Mouse (Mus musculus) embryo, embryonic 11 days (tissue): ENCODE data around the gene Gm7030.
"Not testable (repeated sequence)": the region's sequence is repeated elsewhere in the genome, so short reads cannot be mapped to it uniquely, and the experiment has no call there.

Source experiments
- DNase-seq: peaks from one replicate; pipeline ENCODE4 v3.0.0-alpha.2; 2015

Gene Gm7030

DNA sequence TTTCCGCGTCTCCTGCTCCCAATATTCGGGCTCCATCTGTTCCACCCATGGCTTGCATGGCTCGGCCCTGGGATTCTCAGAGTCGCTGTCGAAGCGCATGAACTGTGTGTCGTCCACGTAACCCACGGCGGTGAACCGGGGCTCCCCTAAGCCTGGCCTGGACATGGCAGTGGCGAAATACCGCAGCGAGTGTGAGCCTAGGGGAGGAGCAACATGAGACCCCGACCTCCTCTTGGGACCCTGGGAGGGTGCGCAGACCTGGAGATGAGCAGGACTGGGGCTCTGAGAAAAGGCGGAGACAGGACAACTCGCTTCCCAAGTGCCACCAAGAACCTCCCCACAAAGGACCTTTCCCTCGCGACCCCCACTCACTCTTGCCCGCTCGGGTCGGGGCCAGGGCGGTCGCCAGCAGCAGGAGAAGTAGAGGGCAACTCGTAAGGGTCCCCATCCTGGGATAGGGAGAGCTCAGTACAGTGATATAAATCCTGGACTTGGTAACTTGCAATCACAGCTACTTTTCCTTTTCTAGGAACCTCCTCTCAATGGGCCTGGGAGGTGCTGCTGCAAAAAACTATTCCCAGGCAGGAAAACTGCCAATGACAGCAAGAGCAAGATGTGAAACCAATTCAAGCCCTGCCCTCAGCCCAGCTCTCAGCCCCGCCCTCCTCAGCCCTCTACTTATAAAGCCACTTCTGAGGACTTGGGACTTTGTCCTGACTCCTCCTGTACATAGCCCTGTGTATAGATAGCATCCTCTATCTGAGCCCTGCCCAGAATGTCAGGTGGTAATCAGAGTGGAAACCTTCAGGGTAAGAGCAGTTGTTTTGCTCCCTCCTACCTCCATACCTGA, at the start of gene Gm7030:
Gene Gm7030 (minus strand): TSS at position 458 of the 850 bp plus-strand sequence.
- not testable (repeated sequence) for DNase-seq

DNA sequence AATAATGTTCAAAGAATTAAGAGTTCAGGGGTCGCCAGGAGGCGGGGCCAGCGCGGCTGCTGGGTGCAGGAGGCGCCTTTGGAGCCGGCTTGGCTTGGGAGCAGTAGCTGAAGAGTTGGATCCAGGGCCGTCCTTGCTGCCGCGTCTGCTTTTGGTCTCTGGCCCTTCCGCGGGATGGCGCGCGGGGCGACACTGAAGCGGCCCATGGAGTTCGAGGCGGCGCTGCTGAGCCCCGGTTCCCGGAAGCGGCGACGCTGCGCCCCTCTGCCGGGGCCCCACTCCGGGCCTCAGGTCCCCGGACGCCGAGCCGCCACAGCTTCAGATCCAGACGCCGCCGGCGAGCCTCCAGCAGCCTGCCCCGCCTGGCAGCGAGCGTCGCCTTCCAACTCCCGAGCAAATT, 49.7 kb upstream of the Gm7030 start:
- DNase-seq: peak; percentile 62

DNA sequence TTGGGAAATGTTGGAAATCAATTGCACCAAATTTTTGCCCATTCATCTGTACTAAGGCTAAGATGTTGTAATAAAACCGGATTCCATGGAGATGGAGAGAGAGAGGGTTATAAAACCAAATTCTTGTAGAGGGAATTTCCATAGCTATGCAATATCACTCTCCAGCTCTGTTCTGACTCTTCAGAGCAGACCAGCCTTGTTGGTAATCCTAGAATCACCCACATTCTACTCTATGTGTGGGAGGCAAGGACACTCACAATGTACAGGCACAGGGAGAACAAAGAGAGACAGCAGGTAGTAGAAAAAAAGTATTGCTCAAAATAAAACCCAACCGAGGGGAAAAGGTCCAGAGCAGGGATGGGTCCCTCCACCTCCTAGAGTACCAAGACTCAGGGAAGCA, 46.9 kb upstream of the Gm7030 start:
- not testable (repeated sequence) for DNase-seq

DNA sequence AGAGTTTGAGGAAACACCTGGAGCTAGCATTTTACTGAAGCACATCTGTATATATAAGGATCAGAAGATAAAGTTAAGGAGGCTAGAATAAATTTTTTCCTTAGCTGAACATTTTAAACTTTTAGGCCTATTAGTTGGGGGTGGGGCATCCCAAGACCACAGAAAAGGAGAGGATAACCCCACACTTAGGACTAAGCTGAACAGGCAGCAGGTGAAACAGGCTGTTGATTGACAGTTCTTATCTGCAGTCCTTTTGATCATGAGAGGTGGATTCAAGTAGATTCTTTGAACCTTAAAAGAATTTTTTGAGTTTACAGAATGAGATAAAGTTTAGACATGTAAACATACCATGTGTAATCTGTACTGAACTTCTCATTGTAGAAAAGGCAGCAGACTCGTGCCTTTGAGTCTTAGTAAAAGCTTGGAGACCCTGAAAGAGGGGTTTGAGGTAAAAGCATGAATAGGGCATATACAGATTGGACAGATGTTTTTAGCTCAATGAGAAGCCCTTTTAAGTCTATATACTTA, 41.1 kb upstream of the Gm7030 start:
- DNase-seq: no peak

DNA sequence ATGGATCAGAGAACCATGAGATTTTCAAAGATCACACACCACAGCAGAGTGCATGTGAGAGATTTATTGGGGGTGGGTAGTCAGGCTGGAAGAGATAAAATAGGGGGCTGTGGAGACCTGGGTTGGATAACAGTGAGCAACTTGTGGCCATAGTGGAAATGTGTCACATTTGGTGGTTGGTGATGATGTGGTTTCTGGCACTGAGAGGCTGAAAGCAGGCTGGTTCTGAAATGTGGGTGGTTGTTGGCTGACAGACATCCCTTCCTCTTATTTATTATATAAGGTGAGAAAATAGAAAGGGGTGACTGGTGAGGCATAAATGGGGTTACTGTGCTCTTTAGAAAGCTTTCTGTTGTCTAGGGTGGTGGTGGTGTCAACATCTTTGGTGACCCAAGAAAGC, 40.5 kb upstream of the Gm7030 start:
- no peak for DNase-seq

DNA sequence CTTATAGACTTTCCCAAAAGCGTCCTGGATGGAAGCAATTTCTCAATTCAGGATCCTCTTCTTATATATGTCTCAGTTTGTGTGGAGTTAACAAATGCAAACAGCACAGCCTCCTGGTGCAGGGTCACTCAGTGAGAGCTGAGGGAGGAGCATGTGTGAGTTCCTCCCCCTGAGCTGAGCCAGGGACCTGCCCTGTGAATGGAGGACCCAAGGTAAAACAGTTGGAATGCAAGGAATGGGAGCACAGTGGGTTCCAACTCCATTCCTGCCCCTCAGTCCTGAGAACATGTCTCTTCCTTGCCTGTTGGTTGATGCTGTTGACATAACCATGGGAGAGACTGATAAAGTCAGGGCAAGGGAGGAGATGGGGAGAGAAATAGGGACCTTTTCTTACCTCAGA, 39.9 kb upstream of the Gm7030 start:
- DNase-seq: not testable (repeated sequence)

DNA sequence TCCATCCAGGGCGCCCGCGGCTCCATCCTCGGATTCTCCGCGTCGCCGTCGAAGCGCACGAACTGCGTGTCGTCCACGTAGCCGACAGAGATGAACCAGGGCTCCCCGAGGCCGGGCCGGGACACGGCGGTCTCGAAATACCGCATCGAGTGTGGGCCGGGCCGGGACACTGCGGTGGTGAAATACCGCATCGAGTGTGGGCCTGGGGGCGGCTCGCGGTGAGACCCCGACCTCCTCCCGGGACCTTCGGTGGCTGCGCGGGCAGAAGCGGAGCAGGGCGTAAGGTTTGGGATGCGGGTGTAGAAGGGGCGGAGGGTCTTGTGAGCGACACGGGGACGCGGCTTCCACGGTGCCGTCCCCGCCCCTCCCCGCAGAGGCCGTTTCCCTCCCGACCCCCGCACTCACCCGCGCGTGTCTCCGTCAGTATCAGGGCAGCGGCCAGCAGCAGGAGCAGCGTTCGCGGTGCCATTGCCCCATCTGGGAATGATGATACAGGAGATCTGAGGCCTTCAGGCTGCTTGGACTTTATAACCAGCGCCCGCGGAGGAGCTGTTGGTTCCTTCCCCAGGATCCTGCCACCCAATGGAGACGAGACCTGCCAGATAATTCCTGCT, 38.9 kb upstream of the Gm7030 start, which contains the start of gene Gm8909:
Gene Gm8909 (minus strand): TSS at position 499 of the 614 bp plus-strand sequence.
- DNase-seq: no peak

DNA sequence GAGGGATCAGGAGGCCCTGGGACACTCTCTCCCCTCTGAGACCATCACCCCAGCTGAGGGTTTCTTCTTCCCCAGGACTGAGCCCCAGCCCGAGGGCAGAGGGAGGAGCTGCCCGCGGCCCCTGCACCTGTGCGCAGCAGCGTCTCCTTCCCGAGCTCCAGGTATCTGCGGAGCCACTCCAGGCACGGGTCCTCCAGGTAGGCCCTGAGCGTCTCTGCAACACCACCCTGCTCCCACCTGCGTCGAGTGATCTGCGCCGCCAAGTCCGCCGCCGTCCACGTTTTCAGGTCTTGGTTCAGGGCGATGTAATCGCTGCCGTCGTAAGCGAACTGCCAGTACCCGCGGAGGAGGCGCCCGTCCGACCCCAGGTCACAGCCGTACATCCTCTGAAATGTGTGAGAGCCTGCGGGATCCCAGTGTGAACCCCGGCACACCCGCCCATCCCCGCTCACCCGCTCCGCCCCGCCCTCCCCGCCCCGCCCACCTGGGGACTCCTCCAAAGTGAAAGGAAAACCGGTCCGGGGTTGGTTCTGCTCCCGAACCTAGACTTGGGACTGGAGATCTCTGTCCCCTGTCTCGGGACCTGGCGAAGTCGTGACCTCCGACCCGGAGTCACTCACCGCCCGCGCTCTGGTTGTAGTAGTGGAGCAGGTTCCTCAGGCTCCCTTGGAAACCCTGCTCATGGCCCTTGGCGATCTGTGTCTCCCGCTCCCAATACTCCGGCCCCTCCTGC, 38.2 kb upstream of the Gm7030 start:
- DNase-seq: peak; percentile 12

DNA sequence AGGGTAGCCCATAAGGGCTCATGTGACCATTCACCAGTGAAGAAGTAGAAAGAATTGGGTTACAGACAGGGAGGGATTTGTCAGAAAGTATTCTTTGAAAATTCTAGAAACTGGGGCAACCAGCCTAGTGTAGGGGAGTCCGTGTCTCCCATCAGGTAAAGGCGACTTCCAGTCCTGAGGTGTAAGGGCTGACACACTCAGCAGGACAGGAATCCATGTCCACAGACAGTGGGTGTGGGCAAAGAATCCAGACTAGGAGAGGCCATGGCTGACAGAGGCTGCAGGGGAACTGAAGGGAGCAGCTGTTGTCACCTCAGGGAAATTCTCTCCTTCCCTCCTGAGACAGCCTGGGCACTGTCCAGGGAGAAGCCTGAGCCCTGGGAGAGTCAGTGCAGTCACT, 37.7 kb upstream of the Gm7030 start:
- not testable (repeated sequence) for DNase-seq

DNA sequence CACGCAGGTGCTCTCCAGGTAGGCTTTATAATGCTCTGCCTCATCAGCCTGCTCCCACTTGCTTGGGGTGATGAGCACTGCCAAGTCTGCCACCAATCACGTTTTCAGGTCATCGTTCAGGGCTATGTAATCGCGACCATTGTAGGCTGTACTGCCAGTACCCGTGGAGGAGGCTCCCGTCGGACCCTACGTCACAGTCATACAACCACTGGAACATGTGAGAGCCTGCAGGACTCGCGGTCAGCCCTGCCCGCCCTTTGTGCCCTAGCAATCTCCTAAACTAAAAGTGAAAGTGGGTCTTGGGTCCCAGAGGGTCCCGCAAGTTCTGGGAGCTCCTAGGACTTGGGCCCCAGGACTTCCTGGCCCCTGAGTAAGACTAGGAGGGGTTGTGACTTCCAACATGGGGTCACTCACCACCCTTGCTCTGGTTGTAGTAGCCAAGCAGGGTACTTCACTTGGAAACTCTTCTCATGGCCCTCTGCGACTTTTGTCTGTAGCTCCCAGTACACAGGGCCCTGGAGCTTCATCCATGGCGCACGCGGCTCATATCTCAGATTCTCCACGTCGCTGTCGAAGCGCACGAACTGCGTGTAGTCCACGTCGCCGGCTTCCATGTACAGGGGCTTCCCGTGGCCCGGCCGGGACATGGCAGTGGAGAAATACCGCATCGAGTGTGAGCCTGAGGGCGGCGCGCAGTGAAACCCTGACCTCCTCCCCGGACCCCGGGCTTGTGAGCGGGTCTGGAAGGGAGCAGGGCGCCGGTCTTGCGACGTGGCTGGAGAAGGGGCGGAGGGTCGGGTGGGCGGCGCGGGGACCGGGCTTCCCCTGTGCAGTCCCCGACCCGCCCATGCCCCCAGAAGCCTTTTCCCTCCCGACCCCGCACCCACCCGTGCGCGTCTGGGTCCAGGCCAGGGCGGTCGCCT, 32.2 kb upstream of the Gm7030 start:
- no peak for DNase-seq

DNA sequence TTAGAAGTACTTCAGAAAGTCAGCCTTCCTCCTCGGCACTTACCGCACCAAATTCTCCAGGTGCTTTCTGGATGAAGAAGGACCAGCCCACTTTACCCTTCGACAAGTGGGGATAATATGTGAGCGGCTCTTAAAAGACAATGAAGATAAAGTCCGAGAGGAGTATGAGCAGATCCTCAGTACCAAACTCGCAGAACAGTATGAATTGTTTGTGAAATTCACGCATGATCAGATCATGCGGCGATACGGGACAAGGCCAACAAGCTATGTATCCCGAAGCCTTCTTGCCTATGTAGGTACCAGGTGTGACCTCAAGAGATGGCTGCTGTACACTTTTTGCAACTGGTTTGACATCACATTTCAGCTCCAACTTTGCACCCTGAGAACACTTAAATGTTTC, 29.0 kb upstream of the Gm7030 start:
- not testable (repeated sequence) for DNase-seq

DNA sequence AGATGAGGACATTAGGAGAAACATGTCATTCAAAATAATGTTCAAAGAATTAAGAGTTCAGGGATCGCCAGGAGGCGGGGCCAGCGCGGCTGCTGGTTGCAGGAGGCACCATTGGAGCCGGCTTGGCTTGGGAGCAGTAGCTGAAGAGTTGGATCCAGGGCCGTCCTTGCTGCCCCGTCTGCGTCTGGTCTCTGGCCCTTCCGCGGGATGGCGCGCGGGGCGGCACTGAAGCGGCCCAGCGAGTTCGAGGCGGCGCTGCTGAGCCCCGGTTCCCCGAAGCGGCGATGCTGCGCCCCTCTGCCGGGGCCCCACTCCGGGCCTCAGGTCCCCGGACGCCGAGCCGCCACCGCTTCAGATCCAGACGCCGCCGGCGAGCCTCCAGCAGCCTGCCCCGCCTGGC, 28.6 kb upstream of the Gm7030 start:
- DNase-seq: peak; percentile 58

DNA sequence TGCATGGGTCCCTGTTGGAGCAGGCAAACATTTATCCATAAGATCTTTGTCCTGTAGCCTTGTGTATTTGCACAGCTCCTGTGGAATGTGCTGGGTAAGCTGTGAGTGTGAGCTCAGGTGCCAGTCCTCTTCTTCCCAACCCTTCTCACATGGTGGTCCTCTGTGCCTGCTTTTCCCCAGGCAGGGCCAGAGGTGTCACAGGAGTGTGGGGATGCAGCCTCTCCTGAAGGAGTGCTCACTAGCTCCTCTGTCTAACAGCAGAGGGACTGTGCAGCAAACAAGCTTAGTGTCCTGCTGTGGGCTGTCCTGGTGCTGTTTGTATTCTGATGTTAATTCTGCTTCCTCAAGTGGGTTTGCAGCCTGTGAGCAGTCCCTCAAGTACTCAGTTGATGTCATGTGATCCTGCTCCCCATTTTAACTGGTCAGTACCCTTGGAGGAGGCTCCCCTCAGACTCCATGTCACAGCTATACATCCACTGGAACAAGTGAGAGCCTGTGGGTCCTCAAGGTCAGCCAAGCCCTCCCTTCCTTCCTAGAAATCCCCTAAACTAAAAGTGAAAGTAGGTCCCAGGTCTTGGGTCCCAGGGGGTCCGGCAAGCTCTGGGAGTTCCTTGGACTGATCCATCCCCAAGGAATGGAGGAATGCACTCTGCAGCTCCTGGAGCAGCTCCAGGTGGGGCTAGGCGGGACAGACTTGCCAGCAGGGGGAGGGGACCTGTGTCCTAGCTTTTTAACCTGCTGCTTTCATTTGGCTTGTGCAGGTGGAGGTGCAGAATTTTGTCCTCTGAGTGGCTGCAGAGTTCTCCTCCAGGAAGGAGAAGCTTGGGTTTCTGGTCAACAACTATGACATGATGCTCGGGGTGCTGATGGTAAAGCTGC, 25.3 kb upstream of the Gm7030 start:
- no peak for DNase-seq

DNA sequence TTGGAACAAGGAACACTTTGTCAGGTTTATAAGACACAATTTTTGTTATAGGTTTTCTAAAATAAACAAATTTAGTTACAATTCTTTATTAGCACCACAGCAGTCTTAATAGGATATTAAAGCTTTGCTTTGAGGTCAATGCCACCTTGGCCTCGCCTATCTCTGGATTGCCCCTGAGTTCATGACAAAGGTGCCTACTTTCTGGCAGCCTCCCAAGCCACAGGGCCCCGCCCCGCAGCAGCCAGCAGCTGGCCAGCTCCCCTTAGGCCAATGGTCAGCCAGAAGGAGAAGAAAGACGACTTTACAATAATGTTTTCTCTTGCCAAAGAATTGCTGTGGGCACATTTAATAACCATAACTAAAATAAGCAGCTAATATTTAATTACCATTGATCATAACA, 22.0 kb upstream of the Gm7030 start:
- not testable (repeated sequence) for DNase-seq

DNA sequence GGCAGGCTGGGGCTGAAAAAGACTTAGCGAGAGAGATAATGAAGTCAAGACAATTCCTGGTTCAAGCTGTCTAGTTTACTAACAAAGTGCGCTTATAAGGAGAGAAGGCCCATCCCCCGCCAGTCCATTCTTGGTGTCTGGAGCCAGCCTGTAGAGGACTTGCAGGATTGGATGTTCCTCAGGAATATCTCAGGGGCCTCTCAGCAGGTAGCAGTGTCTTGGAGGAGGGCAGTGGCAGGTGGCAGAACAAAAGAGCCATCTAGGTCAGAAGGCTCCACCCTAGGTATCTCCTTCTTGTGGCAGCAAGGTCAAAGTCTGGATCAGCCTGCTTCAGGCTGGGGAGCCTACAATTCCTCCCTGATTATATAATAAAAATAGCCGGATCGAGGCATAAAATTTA, 19.2 kb upstream of the Gm7030 start:
- not testable (repeated sequence) for DNase-seq

DNA sequence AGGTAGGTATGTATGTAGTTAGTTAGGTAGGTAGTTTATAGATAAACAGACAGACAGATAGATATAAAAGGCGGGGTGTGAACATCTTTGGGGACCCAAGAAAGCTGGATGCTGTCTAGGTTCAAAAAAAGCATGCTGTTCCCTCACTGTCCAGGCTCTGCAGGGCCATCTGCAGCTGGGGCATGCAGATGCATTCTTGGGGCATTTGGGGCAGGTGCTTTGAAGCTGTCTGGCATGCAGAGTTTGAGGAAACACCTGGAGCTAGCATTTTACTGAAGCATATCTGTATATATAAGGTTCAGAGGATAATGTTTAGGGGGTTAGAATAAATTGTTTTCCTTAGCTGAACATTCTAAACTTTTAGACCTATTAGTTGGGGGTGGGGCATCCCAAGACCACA, 17.7 kb upstream of the Gm7030 start:
- DNase-seq: not testable (repeated sequence)

DNA sequence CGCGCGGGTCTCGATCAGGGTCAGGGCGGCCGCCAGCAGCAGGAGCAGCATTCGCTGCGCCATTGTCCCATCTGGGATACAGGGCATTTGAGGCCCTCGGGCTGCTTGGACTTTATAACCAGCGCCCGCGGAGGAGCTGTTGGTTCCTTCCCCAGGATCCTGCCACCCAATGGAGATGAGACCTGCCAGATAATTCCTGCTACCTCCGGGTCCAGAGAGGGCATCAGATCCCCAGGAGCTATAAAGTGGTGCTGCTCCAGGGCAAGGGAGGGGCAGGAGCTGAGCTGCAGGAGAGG, 16.6 kb upstream of the Gm7030 start:
- DNase-seq: not testable (repeated sequence)

DNA sequence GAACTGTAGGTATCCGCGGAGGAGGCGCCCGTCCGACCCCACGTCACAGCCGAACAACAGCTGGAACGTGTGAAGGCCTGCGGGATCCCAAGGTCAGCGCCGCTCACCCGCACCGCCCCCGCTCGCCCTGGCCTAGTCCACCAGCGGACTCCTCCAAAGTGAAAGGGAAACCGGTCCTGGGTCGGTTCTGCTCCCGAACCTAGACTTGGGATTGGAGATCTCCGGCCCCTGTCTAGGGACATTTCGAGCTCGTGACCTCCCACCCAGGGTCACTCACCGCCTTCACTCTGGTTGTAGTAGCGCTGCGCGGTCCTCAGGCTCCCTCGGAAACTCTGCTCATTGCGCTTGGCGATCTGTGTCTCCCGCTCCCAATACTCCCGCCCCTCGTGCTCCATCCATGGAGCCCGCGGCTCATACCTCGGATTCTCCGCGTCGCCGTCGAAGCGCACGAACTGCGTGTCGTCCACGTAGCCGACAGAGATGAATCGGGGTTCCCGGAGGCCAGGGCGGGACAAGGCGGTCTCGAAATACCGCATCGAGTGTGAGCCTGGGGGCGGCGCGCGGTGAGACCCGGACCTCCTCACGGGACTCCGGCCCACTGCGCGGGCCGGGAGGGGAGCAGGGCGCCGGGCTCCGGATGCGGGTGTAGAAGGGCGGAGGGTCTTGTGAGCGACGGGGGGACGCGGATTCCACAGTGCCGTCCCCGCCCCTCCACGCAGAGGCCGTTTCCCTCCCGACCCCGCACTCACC, 16.1 kb upstream of the Gm7030 start:
- DNase-seq: peak; percentile 37

DNA sequence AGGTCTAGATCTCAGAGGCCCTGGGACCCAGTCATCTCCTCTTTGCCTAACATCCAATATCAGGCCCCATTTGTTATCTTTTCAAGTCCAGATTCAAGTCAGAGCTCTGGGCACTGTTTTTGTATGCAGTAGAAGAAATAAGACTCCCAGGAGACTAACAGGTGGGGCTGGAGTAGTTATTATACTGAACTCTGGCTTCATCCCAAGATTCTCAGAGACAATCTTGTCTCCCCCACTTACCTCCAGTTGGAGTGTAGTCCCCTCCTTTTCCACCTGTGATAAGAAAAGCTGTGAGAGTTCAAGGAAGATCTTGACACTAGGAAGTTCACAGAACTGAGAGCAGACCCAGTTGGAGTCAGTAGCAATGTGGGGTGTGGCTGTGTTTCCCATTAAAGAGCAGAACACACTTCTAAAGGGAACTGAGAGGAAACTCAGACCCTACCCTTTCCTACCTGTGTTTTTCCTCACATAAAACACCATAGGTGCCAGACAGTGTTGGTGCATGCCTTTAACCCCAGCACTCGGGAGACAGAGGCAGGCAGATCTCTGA, 7.1 kb upstream of the Gm7030 start:
- not testable (repeated sequence) for DNase-seq
